Mouse (Mus musculus): Measurements from ENCODE around the gene Dedd. TPM values are rescaled to one million over a fixed set of nuclear protein-coding genes. Genes with fewer than 3 reads are reported as not detected.

The Dedd gene
- 52.9 and 53.5 TPM in 2 replicates for polyA plus RNA-seq (2015; fragmentation: Nextera tagmentation; extraction: Ambion mirVana)

DNA sequence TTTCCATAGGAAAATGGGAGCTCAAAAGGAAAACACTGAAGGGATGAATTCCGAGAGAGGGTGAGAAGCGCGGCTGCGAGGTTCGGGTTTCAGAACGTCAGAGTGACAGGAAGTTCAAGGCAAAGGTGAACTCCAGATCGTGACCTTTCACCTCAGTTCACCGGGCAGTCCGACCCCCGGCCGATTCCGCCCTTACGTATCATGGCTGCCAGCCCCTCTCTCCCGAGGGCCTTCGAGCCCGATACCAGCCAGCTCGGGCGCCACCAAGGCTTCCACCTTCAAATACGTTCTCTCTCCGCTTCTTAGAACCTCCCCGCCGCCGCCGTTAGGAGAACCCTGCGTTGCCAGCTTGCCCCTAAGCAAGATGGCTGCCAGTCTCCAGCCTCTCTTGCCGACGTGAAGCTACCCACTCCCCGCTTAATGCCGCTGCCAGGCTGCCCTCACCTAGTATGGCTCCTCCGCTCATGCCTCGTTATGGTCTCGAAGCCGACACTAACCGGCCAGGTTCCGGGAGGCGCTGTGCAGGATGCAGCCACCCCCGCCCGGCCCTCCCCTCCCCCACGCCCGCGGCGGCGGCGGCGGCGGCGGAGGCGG is at the start of gene Dedd:
Dedd (plus strand) TSS at position 307 of the 594 bp plus-strand sequence.
- Histone ChIP-seq H3K4me2 (peak within 1 kb of the TSS; percentile 64), H3K9me3 (no peaks in the 10 kb centered on the region), H3K27me3 (replicated peaks) (no peaks in the 10 kb centered on the region), H3K27ac (peak within 1 kb of the TSS; percentile 99), H3K36me3 (replicated peaks) (no peaks in the 10 kb centered on the region), H3K4me3 (peak within 1 kb of the TSS; percentile 93), H3K4me1 (peaks cover 57% of the 10 kb centered on the region), H3K9ac (peak within 1 kb of the TSS; percentile 95)
- peak; percentile 97 for ATAC-seq (replicated peaks)
- 1% methylated on average over 43 of the region's 48 CpGs for WGBS

DNA sequence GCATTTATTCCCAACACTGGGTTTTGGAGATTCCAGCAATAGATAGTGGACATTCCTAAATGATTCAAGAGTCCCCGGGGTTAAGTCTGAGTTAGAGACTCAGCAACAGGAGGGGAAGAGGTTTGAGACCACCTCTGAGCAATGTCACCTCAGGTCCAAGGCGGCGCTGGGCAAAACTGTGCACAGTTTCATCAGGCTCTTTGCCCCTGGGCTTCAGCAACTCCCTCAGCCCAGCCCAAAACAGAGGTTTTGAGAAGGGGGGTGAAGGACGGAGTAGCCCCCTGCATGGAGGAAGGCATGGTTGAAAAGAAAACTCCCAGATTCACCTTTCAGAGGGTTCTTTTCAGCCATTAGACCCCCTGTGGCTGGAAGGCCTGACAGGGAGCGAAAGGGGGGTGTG is 49.2 kb upstream of the Dedd start:
- Histone ChIP-seq H3K9me3 (no peaks in the 10 kb centered on the region), H3K36me3 (replicated peaks) (peaks cover 43% of the 10 kb centered on the region), H3K9ac (peak overlapping the region; percentile 63; the same call in 1 of the 2 replicates), H3K27ac (no peak overlapping the region), H3K27me3 (replicated peaks) (no peaks in the 10 kb centered on the region), H3K4me3 (peak overlapping the region; percentile 69), H3K4me1 (peaks cover 23% of the 10 kb centered on the region), H3K4me2 (peak overlapping the region; percentile 79)
- no peak for ATAC-seq (replicated peaks)
- 61% methylated on average over 5 of the region's 5 CpGs for WGBS

DNA sequence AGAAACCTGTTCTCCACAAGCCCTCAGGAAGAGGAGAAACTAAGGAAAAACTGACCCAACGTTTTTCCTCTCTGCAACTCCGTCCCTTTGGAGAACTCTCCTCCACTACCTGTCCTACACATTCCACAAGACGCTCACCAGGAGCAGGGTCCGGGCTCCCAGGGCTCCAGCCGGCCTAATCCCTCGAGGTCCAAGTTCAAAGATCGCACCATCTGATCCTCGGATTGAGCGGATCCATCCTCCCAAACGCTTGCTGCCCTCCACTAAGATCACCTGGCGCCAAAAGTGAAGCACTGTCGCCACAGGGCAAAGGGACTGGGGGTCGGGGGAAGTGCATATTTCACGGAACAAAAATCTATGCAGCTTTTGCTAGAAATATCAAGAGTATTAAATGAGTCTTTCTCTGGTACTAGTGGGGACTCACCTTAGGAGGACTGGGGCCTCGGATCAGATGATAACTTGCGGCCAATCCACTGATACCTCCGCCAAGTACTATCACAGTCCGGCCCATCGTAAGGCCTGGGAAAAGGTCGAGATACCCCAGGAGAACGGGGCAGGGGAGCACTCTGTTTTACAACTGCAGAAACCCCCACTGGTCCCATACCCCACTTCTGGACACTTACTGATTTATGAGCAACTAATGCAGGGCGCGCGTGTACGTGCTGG is 48.6 kb upstream of the Dedd start:
- peak overlapping the region; percentile 35; the same call in 1 of the 2 replicates for H3K27ac ChIP-seq
- 2% methylated on average over 25 of the region's 25 CpGs for WGBS
- ATAC-seq (replicated peaks) = peak; percentile 40

DNA sequence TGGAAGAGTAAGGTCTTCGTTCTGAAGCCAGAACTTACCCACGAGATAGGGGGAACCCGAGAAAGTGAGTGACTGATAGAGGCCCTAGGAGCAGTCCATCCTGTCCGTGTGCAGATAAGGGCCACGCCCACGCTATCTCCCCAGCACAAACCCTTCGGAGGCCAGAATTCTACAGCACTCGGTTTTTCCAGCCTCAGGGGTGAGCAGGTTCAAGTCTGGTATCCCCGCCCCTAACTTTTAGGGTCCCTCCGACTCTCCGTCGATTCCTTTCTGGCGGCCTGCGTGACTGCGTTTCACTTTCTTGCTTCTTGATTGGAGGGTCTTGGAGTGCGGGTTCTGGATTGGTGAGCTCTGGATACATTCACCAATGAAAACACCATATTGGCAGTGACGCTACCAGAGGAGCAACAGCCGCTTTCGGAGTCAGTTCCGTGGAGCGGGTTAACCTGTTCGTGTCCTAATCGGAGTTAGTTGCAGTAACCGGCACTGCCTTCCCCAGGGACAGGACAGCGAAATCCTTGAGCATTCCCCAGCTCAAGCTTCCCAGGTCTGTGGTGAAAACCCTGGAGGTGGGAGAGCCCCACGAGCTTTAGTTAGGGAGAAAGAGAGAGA is 47.9 kb upstream of the Dedd start, which contains the start of gene Ppox:
Ppox (minus strand) TSS at position 271 of the 612 bp plus-strand sequence.
- H3K27me3 ChIP-seq (replicated peaks) = no peaks in the 10 kb centered on the region
- no peaks in the 10 kb centered on the region for H3K9me3 ChIP-seq
- peaks cover 31% of the 10 kb centered on the region for H3K4me1 ChIP-seq
- H3K27ac ChIP-seq = peak within 1 kb of the TSS; percentile 75
- H3K4me3 ChIP-seq = peak within 1 kb of the TSS; percentile 69
- peaks cover 39% of the 10 kb centered on the region for H3K36me3 ChIP-seq (replicated peaks)
- under 1% methylated on average over 26 of the region's 26 CpGs for WGBS
- H3K9ac ChIP-seq = peak within 1 kb of the TSS; percentile 63
- H3K4me2 ChIP-seq = peak within 1 kb of the TSS; percentile 79
- ATAC-seq (replicated peaks) = peak; percentile 97

More for the DNA sequence above, 48.6 kb upstream of the Dedd start:
- peak overlapping the region; percentile 79 for H3K4me2 ChIP-seq
- H3K4me3 ChIP-seq = peak overlapping the region; percentile 69
- peaks cover 25% of the 10 kb centered on the region for H3K4me1 ChIP-seq
- H3K9ac ChIP-seq = peak overlapping the region; percentile 63
- H3K9me3 ChIP-seq = no peaks in the 10 kb centered on the region
- no peaks in the 10 kb centered on the region for H3K27me3 ChIP-seq (replicated peaks)
- peaks cover 44% of the 10 kb centered on the region for H3K36me3 ChIP-seq (replicated peaks)

DNA sequence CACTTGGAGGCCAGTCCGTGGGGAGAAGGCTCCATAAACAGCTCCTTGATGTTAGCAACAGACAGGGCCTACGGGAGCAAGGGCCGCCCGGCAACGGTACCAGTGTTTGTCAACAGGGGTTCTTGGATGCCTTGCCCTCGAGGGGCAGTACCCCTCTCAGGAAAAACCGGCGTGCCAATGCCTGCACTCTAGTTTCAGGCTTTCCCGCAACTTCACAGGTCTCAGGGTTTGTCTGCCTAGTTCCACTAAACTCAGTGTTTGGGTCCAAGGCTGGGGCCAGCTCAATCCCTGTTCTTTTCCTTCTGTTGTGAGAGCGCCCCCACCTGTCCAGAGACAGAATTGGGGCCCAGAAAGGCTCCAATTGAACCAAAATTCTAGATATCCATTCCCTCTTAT is 47.4 kb upstream of the Dedd start:
- under 1% methylated on average over 10 of the region's 10 CpGs for WGBS
- H3K9ac ChIP-seq = no peak overlapping the region; the same call in 1 of the 2 replicates
- peak; percentile 43 for ATAC-seq (replicated peaks)

DNA sequence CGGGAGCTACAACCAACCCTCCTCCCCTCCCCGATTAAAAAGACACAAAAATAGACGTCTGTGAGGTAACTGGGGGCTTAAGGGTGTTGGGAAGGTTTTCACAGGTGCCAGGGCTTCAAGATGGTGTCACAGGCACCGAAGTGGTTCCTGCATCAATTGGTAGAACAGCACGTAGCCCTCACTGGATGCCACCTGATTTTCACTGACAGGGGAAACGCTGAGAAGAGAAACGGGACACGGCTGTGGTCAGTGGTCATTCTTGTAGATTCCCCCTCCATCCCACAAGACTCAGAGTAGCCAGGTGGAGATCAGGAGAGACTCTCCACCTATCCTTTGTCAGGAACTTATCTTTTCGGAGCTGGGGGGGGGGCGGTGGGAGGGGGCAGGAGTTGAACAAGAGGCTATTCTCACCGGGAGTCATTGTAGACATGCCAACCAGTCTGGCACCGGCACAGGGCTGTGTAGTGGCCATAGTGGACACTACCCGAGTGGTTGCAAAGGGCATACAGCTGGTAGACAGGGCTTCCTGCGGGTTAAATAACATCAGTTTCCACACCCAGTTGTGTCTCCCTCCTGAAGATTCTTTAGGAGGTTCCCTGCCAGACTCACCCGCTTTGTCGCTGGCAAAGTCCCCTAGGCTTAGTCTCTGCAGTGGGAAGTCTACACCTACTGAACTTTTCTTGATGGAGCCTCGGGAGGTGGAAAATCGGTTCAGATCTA is 46.7 kb upstream of the Dedd start:
- no peak overlapping the region for H3K9ac ChIP-seq
- 80% methylated on average over 18 of the region's 18 CpGs for WGBS
- no peak for ATAC-seq (replicated peaks)
- H3K9me3 ChIP-seq = no peaks in the 10 kb centered on the region
- H3K4me1 ChIP-seq = peaks cover 41% of the 10 kb centered on the region
- no peaks in the 10 kb centered on the region for H3K27me3 ChIP-seq (replicated peaks)
- H3K27ac ChIP-seq = no peak overlapping the region
- H3K4me2 ChIP-seq = no peak overlapping the region
- peaks cover 35% of the 10 kb centered on the region; the same call in 1 of the 2 replicates for H3K36me3 ChIP-seq (replicated peaks)
- H3K4me3 ChIP-seq = peak overlapping the region; percentile 69; the same call in 1 of the 2 replicates

More for the DNA sequence above, 47.4 kb upstream of the Dedd start:
- peak overlapping the region; percentile 79 for H3K4me2 ChIP-seq
- peaks cover 38% of the 10 kb centered on the region; the same call in 1 of the 2 replicates for H3K36me3 ChIP-seq (replicated peaks)
- H3K27me3 ChIP-seq (replicated peaks) = no peaks in the 10 kb centered on the region
- peak overlapping the region; percentile 69 for H3K4me3 ChIP-seq
- peaks cover 37% of the 10 kb centered on the region for H3K4me1 ChIP-seq
- peak overlapping the region; percentile 75 for H3K27ac ChIP-seq
- no peaks in the 10 kb centered on the region for H3K9me3 ChIP-seq

DNA sequence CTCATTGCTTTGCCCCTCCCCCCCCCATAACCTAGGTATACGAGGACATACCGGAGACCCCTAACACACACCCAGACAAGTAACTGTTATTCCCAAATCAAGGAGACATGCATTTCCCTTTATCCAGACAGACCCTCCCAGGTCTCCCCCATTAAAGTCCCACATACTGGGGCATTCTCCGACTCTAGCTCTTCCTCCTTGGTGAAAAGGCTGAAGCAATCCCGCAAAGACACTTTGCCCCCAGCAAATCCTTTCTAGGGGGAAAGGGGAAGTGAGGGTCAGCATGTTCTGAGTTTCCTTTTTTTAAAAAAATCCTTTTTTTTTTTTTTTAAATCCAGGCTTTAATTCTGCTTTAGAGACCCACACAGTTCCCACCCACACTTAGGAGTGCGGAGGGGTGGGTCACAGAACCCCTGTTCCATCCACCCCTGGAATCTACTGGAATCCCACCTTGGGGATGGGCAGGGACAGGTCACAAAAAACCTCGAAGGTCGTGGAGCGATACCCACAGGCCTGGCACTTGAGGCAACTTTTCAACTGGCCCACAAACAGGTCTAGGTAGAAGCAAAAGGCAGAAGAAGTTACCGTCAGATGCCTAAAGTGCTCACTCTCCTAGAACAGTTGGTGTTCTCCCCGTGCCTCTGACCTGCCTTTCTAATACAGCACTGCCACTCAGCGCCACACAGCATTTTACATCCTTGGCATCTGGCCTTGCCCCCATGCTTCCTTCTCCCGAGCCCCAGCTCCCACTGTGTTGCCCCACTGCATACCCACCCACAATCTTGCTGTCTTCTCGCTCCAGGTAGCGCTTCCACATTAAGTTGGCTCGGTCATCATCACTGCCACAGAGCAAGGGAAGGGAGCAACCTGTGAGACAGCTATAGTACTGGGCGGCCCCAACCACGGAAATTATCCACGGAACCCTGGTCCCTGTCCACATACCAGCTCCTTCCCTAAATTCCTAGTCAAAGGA is 45.5 kb upstream of the Dedd start:
- peaks cover 47% of the 10 kb centered on the region for H3K4me1 ChIP-seq
- no peak for ATAC-seq (replicated peaks)

DNA sequence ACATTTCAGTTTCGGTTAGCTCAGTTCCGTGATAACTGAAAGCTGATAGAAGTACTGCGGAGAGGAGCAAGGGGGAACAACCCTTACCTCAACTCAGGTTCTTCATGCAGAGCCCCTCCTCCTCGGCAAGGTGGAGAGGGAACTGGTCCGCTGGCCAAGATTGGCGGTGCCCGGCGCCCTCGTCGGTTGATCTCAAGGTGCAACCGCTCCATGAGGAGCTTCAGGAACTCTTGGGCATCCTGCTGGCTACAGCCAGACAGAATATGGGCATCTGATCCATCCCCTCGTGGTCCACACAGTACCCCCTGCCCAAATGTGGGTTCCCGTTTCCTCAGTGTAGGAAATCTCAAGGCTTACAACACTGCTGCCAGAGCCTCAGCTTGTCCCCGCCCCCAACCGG is 44.5 kb upstream of the Dedd start:
- WGBS = 90% methylated on average over 15 of the region's 15 CpGs
- Histone ChIP-seq H3K4me2 (no peak overlapping the region), H3K9ac (no peak overlapping the region), H3K9me3 (no peaks in the 10 kb centered on the region), H3K27ac (no peak overlapping the region), H3K36me3 (replicated peaks) (peaks cover 34% of the 10 kb centered on the region; the same call in 1 of the 2 replicates), H3K4me3 (no peak overlapping the region), H3K27me3 (replicated peaks) (no peaks in the 10 kb centered on the region), H3K4me1 (peaks cover 49% of the 10 kb centered on the region)
- ATAC-seq (replicated peaks) = no peak

More for the DNA sequence above, 45.5 kb upstream of the Dedd start:
- no peak overlapping the region for H3K9ac ChIP-seq
- H3K4me3 ChIP-seq = no peak overlapping the region
- no peaks in the 10 kb centered on the region for H3K27me3 ChIP-seq (replicated peaks)
- peaks cover 31% of the 10 kb centered on the region; the same call in 1 of the 2 replicates for H3K36me3 ChIP-seq (replicated peaks)
- no peak overlapping the region for H3K4me2 ChIP-seq
- 95% methylated on average over 18 of the region's 18 CpGs for WGBS
- H3K27ac ChIP-seq = no peak overlapping the region
- no peaks in the 10 kb centered on the region for H3K9me3 ChIP-seq

DNA sequence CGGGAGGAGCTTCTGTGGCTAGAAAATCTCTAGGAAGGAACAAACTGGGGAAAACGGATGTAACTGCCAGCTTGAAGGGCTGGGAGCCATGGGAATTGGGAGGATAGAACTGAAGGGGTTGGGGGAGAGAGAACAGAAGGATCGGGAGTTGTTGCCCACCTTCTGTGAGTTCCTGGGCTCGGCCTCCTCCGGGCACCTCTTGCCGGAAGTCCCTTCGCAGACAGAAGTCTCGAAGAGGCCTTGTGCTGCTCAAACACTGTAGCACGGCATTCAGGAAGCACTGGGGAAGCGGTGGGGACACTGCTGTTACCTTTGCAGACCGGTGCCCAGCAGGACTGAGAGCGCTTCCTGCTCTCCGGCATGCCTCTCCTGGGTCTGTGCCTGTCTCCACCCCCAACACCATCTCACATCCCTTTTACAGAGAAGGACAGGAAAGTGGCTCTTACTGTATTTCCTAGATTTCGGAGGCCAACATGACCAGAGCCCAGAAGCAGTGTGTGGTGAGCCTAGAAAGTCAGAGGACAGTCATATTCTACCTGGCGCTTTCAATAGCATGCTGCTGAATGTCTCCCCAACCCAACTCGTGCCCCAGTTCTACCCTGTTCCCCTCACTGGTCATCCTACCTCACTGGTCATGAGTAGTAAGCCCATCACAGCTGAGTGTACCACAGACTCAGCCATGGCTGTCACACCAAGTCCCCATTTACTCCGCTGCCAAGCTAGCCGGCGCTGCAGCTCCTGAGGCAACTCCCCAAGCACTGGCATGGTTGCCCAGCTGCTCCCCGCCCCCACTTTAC is 43.7 kb upstream of the Dedd start:
- no peak overlapping the region for H3K27ac ChIP-seq
- peaks cover 34% of the 10 kb centered on the region; the same call in 1 of the 2 replicates for H3K36me3 ChIP-seq (replicated peaks)
- H3K4me2 ChIP-seq = no peak overlapping the region
- H3K4me1 ChIP-seq = peaks cover 41% of the 10 kb centered on the region
- no peaks in the 10 kb centered on the region for H3K9me3 ChIP-seq
- no peaks in the 10 kb centered on the region for H3K27me3 ChIP-seq (replicated peaks)
- no peak for ATAC-seq (replicated peaks)
- H3K4me3 ChIP-seq = no peak overlapping the region
- no peak overlapping the region for H3K9ac ChIP-seq
- 89% methylated on average over 20 of the region's 20 CpGs for WGBS

DNA sequence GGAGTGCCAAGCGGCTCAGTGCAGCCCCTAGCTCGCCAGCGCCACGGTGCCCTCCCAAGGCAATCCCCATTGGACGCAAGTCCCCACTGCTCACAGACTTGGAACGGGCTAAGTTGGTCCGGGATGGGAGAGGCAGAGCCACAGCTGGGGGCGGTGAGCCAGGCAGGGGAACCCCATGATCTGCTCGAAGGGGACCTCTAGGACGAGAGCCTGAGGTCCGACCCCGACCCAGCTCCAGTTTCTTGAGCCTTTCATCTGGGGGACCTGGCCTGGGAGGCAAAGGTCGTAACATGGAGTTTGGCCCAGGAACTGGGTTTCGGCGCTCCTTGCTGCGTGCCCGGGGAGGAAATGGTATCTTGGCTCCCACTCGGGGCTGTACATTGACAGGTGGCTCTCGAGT is 42.4 kb upstream of the Dedd start:
- Histone ChIP-seq H3K27ac (no peak overlapping the region), H3K27me3 (replicated peaks) (no peaks in the 10 kb centered on the region), H3K4me3 (peak overlapping the region; percentile 93), H3K9ac (peak overlapping the region; percentile 98; the same call in 1 of the 2 replicates), H3K4me2 (peak overlapping the region; percentile 62), H3K9me3 (no peaks in the 10 kb centered on the region), H3K4me1 (peaks cover 35% of the 10 kb centered on the region), H3K36me3 (replicated peaks) (peaks cover 34% of the 10 kb centered on the region; the same call in 1 of the 2 replicates)
- WGBS = 85% methylated on average over 19 of the region's 19 CpGs
- no peak for ATAC-seq (replicated peaks)

All from midbrain, embryonic 15.5 days (tissue).